Mouse (Mus musculus) intestine, embryonic 15.5 days (tissue): ENCODE measurements around the gene Fam47e. TPM values are rescaled to one million over a fixed set of nuclear protein-coding genes. Genes with fewer than 3 reads are reported as not detected.

Experiments
- ATAC-seq: fragments of 200-750 bp; cut with Nextera tagmentation; 2 replicates; pipeline ENCODE4 v1.8.0; 2017; ENCODE audit warnings: moderate TSS enrichment, moderate library complexity
- H3K27ac ChIP-seq: fragments of 300-500 bp; sonication (generic); 2 replicates; pipeline ENCODE4 v1.5.1; 2015; ENCODE audit warnings: mild to moderate bottlenecking, inconsistent platforms
- H3K27me3 ChIP-seq: fragments of 300-500 bp; sonication (generic); replicated peaks from 2 replicates; pipeline ENCODE4 v1.6.1; 2015; ENCODE audit warnings: inconsistent platforms
- H3K36me3 ChIP-seq: fragments of 300-500 bp; sonication (generic); 2 replicates; pipeline ENCODE4 v1.6.1; 2015; ENCODE audit warnings: inconsistent platforms
- H3K4me1 ChIP-seq: fragments of 300-500 bp; sonication (generic); replicated peaks from 2 replicates; pipeline ENCODE4 v1.6.1; 2015; ENCODE audit warnings: inconsistent platforms
- H3K4me2 ChIP-seq: fragments of 300-500 bp; sonication (generic); replicated peaks from 2 replicates; pipeline ENCODE4 v1.6.1; 2015; ENCODE audit warnings: mild to moderate bottlenecking, inconsistent platforms
- H3K4me3 ChIP-seq: fragments of 300-500 bp; sonication (generic); replicated peaks from 2 replicates; pipeline ENCODE4 v1.5.1; 2015; ENCODE audit warnings: inconsistent platforms
- H3K9ac ChIP-seq: fragments of 300-500 bp; sonication (generic); 2 replicates; pipeline ENCODE4 v1.6.1; 2015; ENCODE audit warnings: inconsistent platforms
- H3K9me3 ChIP-seq: fragments of 300-500 bp; sonication (generic); 2 replicates; pipeline ENCODE4 v1.6.1; 2016; ENCODE audit warnings: inconsistent platforms
- WGBS: fragments of 180-500 bp; shearing (Covaris S2); methylation state at CpG from one replicate; pipeline ENCODE4 v1.1.7; 2015; 5-methylcytosine and 5-hydroxymethylcytosine counted together
- polyA plus RNA-seq: library from polyadenylated mRNA; unstranded; fragments of >200 nt; fragmentation: Nextera tagmentation; extraction: Ambion mirVana; gene quantifications from 2 replicates; pipeline ENCODE4 v1.2.1, GENCODE M21; 2015

Fam47e gene
- polyA plus RNA-seq, 1 experiment from 2014 or later: not detected

GRCm38 (mm10) chr5:92607492-92608229, 52.8 kb downstream of the Fam47e start:
- Histone ChIP-seq H3K9ac (no peak overlapping the region), H3K4me1 (peaks cover 11% of the 10 kb centered on the region; the same call in 1 of the 2 replicates), H3K4me3 (no peak overlapping the region), H3K9me3 (no peaks in the 10 kb centered on the region), H3K27ac (no peak overlapping the region), H3K4me2 (no peak overlapping the region), H3K36me3 (no peaks in the 10 kb centered on the region), H3K27me3 (no peaks in the 10 kb centered on the region)
- 88% methylated on average over 5 of the region's 5 CpGs for WGBS
- ATAC-seq: no peak

GRCm38 (mm10) chr5:92612756-92613155, 57.9 kb downstream of the Fam47e start:
- H3K27ac ChIP-seq: no peak overlapping the region
- no peaks in the 10 kb centered on the region for H3K36me3 ChIP-seq
- no peaks in the 10 kb centered on the region for H3K9me3 ChIP-seq
- no peak overlapping the region for H3K4me2 ChIP-seq
- WGBS: 89% methylated on average over 4 of the region's 4 CpGs
- no peak overlapping the region for H3K9ac ChIP-seq
- H3K4me1 ChIP-seq: no peaks in the 10 kb centered on the region
- H3K27me3 ChIP-seq: no peaks in the 10 kb centered on the region
- ATAC-seq: no peak
- no peak overlapping the region for H3K4me3 ChIP-seq

- 38% methylated on average over 5 of the region's 5 CpGs for WGBS
- Histone ChIP-seq H3K4me3 (no peak overlapping the region), H3K9ac (no peak overlapping the region), H3K27me3 (no peaks in the 10 kb centered on the region), H3K4me2 (no peak overlapping the region), H3K9me3 (no peaks in the 10 kb centered on the region), H3K27ac (no peak overlapping the region), H3K36me3 (no peaks in the 10 kb centered on the region), H3K4me1 (no peaks in the 10 kb centered on the region)
- no peak for ATAC-seq
These were observed 67.0 kb downstream of the Fam47e start for GRCm38 (mm10) chr5:92621883-92622282.

GRCm38 (mm10) chr5:92627896-92628295, 73.0 kb downstream of the Fam47e start:
- H3K9me3 ChIP-seq: no peaks in the 10 kb centered on the region
- no peak for ATAC-seq
- H3K27ac ChIP-seq: no peak overlapping the region
- no peak overlapping the region for H3K4me3 ChIP-seq
- H3K4me2 ChIP-seq: no peak overlapping the region
- no peaks in the 10 kb centered on the region for H3K4me1 ChIP-seq
- H3K36me3 ChIP-seq: no peaks in the 10 kb centered on the region
- H3K9ac ChIP-seq: no peak overlapping the region
- WGBS: 50% methylated on average over 7 of the region's 7 CpGs
- H3K27me3 ChIP-seq: no peaks in the 10 kb centered on the region

GRCm38 (mm10) chr5:92633526-92633925, 78.7 kb downstream of the Fam47e start:
- WGBS: 68% methylated on average over 4 of the region's 4 CpGs
- Histone ChIP-seq H3K36me3 (no peaks in the 10 kb centered on the region), H3K27ac (no peak overlapping the region), H3K4me3 (no peak overlapping the region), H3K4me1 (no peaks in the 10 kb centered on the region), H3K9me3 (no peaks in the 10 kb centered on the region), H3K9ac (no peak overlapping the region), H3K4me2 (no peak overlapping the region), H3K27me3 (no peaks in the 10 kb centered on the region)
- ATAC-seq: no peak

GRCm38 (mm10) chr5:92634916-92635315, 80.0 kb downstream of the Fam47e start:
- Histone ChIP-seq H3K4me1 (no peaks in the 10 kb centered on the region), H3K9ac (no peak overlapping the region), H3K4me3 (no peak overlapping the region), H3K27me3 (no peaks in the 10 kb centered on the region), H3K4me2 (no peak overlapping the region), H3K36me3 (no peaks in the 10 kb centered on the region), H3K27ac (no peak overlapping the region), H3K9me3 (no peaks in the 10 kb centered on the region)
- ATAC-seq: no peak
- WGBS: 63% methylated on average over 3 of the region's 3 CpGs

- H3K4me2 ChIP-seq: no peak overlapping the region
- H3K36me3 ChIP-seq: no peaks in the 10 kb centered on the region
- no peak overlapping the region for H3K4me3 ChIP-seq
- 88% methylated on average over 5 of the region's 5 CpGs for WGBS
- no peaks in the 10 kb centered on the region for H3K4me1 ChIP-seq
- H3K27ac ChIP-seq: no peak overlapping the region
- H3K9me3 ChIP-seq: no peaks in the 10 kb centered on the region
- no peaks in the 10 kb centered on the region for H3K27me3 ChIP-seq
- ATAC-seq: no peak
- H3K9ac ChIP-seq: no peak overlapping the region
These were observed 81.0 kb downstream of the Fam47e start for GRCm38 (mm10) chr5:92635891-92636290.

GRCm38 (mm10) chr5:92640861-92641260, 86.0 kb downstream of the Fam47e start:
- no peak for ATAC-seq
- WGBS: 79% methylated on average over 3 of the region's 3 CpGs
- H3K9ac ChIP-seq: no peak overlapping the region
- no peaks in the 10 kb centered on the region for H3K4me1 ChIP-seq
- H3K36me3 ChIP-seq: no peaks in the 10 kb centered on the region
- H3K27me3 ChIP-seq: no peaks in the 10 kb centered on the region
- no peak overlapping the region for H3K4me3 ChIP-seq
- H3K9me3 ChIP-seq: no peaks in the 10 kb centered on the region
- no peak overlapping the region for H3K27ac ChIP-seq
- H3K4me2 ChIP-seq: no peak overlapping the region

Other genes with a start within 250 kb of the Fam47e start
- gene Sdad1, start 244.6 kb upstream of the Fam47e start, polyA plus RNA-seq: 37.3 and 40.1 TPM in 2 replicates
- 0.20 TPM in 1 of 2 replicates, not detected in the other for gene Cxcl9, start 227.0 kb upstream of the Fam47e start, polyA plus RNA-seq
- 3.7 and 4.0 TPM in 2 replicates for gene Art3, start 223.2 kb upstream of the Fam47e start, polyA plus RNA-seq
- 1.9 and 2.4 TPM in 2 replicates for gene Cxcl10, start 206.2 kb upstream of the Fam47e start, polyA plus RNA-seq
- gene Nup54, start 119.8 kb upstream of the Fam47e start, polyA plus RNA-seq: 51.1 and 55.5 TPM in 2 replicates
- 12.4 and 13.1 TPM in 2 replicates for gene Scarb2, start 48.2 kb upstream of the Fam47e start, polyA plus RNA-seq
- gene Stbd1, start 48.0 kb downstream of the Fam47e start, polyA plus RNA-seq: 37.5 and 46.1 TPM in 2 replicates
- 0.91 and 1.1 TPM in 2 replicates for gene Ccdc158, start 120.2 kb downstream of the Fam47e start, polyA plus RNA-seq
- gene Shroom3, start 128.4 kb downstream of the Fam47e start, polyA plus RNA-seq: 8.1 and 10.3 TPM in 2 replicates